Mouse (Mus musculus) cerebellum, adult 11 months (tissue): Measurements from ENCODE around the gene Fgfrl1.

ENCODE experiments used
- DNase-seq: peaks from one replicate; pipeline ENCODE4 v3.0.0; 2022

Fgfrl1 gene

GRCm38 (mm10) chr5:108668387-108668932, 23.7 kb upstream of the Fgfrl1 start:
- no peak for DNase-seq

- DNase-seq = peak; percentile 85
These were observed 22.9 kb upstream of the Fgfrl1 start, which contains the start of gene Dgkq for GRCm38 (mm10) chr5:108668977-108669936. Dgkq (minus strand) TSS chr5:108669672.

GRCm38 (mm10) chr5:108669986-108670385, 22.2 kb upstream of the Fgfrl1 start:
- DNase-seq = no peak

GRCm38 (mm10) chr5:108670785-108671184, 21.4 kb upstream of the Fgfrl1 start:
- no peak for DNase-seq

- DNase-seq = no peak
These were observed 20.4 kb upstream of the Fgfrl1 start for GRCm38 (mm10) chr5:108671757-108672156.

GRCm38 (mm10) chr5:108674624-108675023, 17.6 kb upstream of the Fgfrl1 start:
- no peak for DNase-seq

- no peak for DNase-seq
These were observed 16.8 kb upstream of the Fgfrl1 start, which contains the start of gene Slc26a1 for GRCm38 (mm10) chr5:108675251-108675816. Slc26a1 (minus strand) TSS chr5:108675569.

- DNase-seq = no peak
These were observed 15.2 kb upstream of the Fgfrl1 start for GRCm38 (mm10) chr5:108676772-108677498.

GRCm38 (mm10) chr5:108677605-108678295, 14.4 kb upstream of the Fgfrl1 start:
- DNase-seq = peak; percentile 59

GRCm38 (mm10) chr5:108678296-108678854, 13.8 kb upstream of the Fgfrl1 start:
- no peak for DNase-seq

- DNase-seq = no peak
These were observed 12.3 kb upstream of the Fgfrl1 start for GRCm38 (mm10) chr5:108679909-108680308.

- DNase-seq = no peak
These were observed 11.3 kb upstream of the Fgfrl1 start for GRCm38 (mm10) chr5:108680871-108681270.

- DNase-seq = no peak
These were observed 3.1 kb upstream of the Fgfrl1 start for GRCm38 (mm10) chr5:108689091-108689490.

- no peak for DNase-seq
These were observed 1.0 kb upstream of the Fgfrl1 start for GRCm38 (mm10) chr5:108691152-108691551.

- DNase-seq = no peak
These were observed 1.7 kb downstream of the Fgfrl1 start for GRCm38 (mm10) chr5:108693872-108694288.

- no peak for DNase-seq
These were observed 2.4 kb downstream of the Fgfrl1 start for GRCm38 (mm10) chr5:108694352-108695261.

- DNase-seq = no peak
These were observed 3.7 kb downstream of the Fgfrl1 start for GRCm38 (mm10) chr5:108695861-108696260.

- no peak for DNase-seq
These were observed 4.4 kb downstream of the Fgfrl1 start for GRCm38 (mm10) chr5:108696542-108696941.

GRCm38 (mm10) chr5:108697341-108697753, 5.2 kb downstream of the Fgfrl1 start:
- no peak for DNase-seq

- DNase-seq = no peak
These were observed 8.2 kb downstream of the Fgfrl1 start for GRCm38 (mm10) chr5:108700346-108700745.
